Mouse (Mus musculus) adrenal gland, adult 8-10 months (tissue): ENCODE results near the gene Oas1h. TPM values are rescaled to one million over a fixed set of nuclear protein-coding genes. Genes with fewer than 3 reads are reported as not detected.

Experiments
- microRNA-seq, 2 experiments: library from miRNA; unstranded; fragments of <30 nt; microRNA quantifications; one replicate each; pipeline ENCODE4 v1.2.0; 2022
- total RNA-seq, 4 experiments: library from RNA; stranded (reverse); gene quantifications; 2 replicates each; pipeline ENCODE4 v1.2.4; 2022

The Oas1h gene
- total RNA-seq, 4 experiments from 2014 or later = not detected

Small RNA genes lying within 50 kb of the gene (microRNA-seq; reads per million reads assigned to microRNA genes)
- gene Gm22907 = 0 reads per million in 2 experiments

Other genes with a start within 250 kb of the Oas1h start
- gene Rita1, start 248.8 kb upstream of the Oas1h start, total RNA-seq = 10 to 100 TPM; 17.0 to 30.2 (median 22.3) TPM
- 10 to 100 TPM; 44.1 to 57.3 (median 56.5) TPM for gene Ddx54, start 248.7 kb upstream of the Oas1h start, total RNA-seq
- gene Cfap73, start 227.2 kb upstream of the Oas1h start, total RNA-seq = under 1 TPM in 3 of 4 experiments, not detected in 1; 0.32 to 0.63 (median 0.46) TPM
- 10 to 100 TPM in 3 of 4 experiments, 1 to 10 TPM in 1; 7.0 to 15.2 (median 12.2) TPM for gene Rasal1, start 212.6 kb upstream of the Oas1h start, total RNA-seq
- 10 to 100 TPM; 16.6 to 17.8 (median 17.3) TPM for gene Dtx1, start 149.5 kb upstream of the Oas1h start, total RNA-seq
- under 1 TPM; 0.63 to 0.89 (median 0.66) TPM for gene Oas2, start 111.6 kb upstream of the Oas1h start, total RNA-seq
- gene Oas3, start 83.8 kb upstream of the Oas1h start, total RNA-seq = under 1 TPM; 0.30 to 0.44 (median 0.39) TPM
- not detected for gene Oas1e, start 65.9 kb upstream of the Oas1h start, total RNA-seq
- 1 to 10 TPM in 3 of 4 experiments, under 1 TPM in 1; 0.61 to 2.2 (median 1.7) TPM for gene Oas1c, start 48.9 kb upstream of the Oas1h start, total RNA-seq
- gene Oas1f, start 14.1 kb upstream of the Oas1h start, total RNA-seq = not detected
- gene Oas1g, start 26.2 kb downstream of the Oas1h start, total RNA-seq = 1 to 10 TPM in 3 of 4 experiments, under 1 TPM in 1; 0.38 to 1.3 (median 1.1) TPM
- 1 to 10 TPM; 2.6 to 3.8 (median 2.8) TPM for gene Oas1a, start 46.1 kb downstream of the Oas1h start, total RNA-seq
- not detected for gene Oas1d, start 53.1 kb downstream of the Oas1h start, total RNA-seq
- 1 to 10 TPM; 3.5 to 9.1 (median 6.0) TPM for gene Rph3a, start 148.7 kb downstream of the Oas1h start, total RNA-seq